Mouse (Mus musculus): Measurements from ENCODE around the gene Lmo7.

Gene Lmo7

DNA sequence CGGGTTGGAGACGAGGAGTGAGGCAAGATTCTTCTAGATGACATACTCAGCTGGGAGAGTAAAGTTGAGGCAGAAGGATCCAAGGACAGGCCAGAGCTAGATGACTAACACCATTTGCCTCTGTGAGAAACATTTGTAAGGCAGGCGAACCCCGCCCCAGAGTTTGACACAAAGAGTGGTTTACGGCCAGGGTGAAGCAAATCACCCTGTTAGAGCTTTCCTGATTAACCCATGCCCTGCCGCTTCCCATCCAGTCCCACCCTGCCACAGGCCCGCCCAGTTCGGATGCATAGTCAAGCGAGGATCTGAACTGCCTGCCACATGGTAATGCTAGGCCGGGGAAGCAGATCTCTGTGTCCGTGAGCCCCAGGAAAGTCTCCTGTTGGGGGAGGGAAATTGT, 51.5 kb downstream of the Lmo7 start:
- DNase-seq: no peak

DNA sequence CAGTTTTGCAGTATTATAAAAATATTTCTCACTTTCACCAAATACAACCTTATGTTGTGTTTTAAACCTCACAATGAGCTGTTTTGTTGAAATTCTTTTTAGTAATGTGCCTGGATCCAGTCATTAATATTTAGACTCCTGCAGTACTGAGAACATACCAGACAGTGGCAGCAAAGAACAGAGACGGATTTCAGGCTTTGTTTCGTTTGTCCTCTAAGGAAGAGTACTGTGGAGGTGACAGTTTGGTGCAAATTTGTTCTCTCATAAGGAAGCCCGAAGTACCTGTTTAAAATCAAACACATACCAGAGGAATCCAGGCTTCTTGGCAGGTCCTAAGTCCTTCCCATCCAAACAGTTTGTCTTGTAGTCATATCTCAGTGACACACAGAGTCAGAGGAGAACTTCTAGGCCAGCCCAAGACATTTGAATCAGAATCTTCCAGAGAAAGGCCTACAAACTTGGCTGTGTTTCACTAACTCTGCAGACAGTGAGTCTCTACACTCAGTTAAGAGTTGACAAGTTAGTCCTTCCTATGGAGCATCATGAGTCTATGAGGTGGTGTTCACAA, 52.3 kb downstream of the Lmo7 start:
- no peak for DNase-seq

DNA sequence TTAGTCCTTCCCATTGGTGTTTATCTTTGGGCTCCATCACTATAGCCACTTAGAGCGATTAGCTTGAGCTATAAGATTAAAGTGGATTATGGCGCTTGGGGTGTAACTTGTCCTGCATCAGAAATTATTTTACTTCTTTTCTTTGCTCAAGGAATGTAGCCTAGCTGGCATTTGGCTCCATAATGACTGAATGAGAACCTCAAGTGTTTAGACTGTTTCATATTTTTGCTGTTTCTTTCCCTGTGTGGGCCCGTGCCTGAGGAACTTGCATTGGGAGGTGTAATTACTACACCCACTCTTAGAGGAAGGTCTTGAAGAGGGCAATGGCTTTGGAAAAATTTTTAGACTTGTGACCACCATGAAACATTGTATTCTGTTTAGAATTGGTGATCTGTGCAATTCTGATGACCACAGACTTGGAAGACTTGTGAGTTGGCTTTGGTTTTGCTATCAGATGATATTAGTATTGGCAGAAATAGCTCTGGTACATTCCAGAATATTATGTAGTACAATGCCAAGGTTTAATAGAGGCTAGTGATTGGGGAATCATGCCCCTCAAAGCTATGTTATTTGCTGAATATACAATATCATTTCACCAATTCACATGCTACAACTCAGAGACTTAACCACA, 54.7 kb downstream of the Lmo7 start:
- no peak for DNase-seq

DNA sequence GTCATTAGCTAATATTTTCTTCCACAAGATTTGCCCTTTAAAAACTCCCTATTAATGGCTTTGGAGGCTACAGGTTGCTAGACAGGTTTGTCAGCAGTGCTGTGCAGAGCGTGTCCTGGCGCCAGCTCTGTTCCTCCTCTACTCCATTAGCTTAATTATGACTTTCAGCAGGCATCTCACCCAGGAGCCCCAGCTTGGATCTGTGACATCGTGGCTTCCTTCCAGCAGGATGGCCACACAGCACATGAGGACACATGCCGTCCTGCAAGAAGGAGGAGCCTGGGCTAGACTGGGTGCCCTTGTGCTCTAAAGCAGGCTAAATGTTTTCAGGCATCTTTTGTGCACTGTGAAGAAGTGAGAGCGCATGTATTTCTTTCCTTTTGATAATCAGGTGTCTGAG, 58.1 kb downstream of the Lmo7 start:
- DNase-seq: peak; percentile 3

DNA sequence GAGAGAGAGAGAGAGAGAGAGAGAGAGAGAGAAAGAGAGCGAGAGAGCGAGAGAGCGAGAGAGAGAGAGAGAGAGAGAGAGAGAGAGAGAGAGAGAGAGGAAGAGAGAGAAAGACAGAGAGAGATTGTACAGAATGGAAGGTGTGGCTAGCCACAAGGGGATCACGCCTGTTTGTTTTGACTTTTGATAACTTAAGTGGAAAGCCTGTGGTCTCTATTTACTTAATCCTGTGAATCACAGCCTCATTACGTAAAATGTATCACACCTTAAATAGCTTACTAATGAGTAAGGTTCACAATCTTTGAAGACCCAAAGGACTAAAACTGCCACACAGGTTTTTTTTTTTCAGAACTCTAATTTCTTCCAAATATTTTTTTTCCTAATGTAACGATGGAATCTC, 58.7 kb downstream of the Lmo7 start:
- no peak for DNase-seq

DNA sequence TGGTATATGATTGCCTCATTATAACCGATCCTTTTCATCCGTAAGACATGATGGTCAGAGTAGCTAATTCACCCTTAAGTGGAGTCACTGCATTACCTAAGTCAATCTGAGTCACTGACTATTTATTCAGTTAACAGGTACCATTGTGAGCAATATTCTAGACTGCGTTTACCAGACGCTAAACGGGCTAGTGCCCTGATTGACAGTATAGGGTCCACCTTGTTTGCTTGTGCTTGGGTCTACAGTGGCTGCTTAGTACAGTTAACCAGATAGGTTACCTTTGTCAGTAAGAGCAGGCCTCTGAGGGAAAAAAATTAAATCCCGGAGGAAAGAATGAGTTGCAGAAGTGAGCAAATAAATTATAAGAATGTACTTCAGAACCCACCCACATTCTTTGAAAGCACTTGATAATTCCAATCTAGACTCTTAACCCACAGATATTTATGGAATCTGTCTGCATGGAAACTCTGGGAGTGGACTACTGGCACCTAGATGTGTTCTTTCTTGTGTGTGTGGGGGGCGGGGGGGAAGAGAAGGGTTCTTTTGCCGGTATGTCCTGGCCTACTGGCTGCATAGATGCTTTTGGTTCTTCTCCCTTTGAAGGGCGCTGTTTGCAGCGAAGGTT, 64.9 kb downstream of the Lmo7 start:
- DNase-seq: no peak

DNA sequence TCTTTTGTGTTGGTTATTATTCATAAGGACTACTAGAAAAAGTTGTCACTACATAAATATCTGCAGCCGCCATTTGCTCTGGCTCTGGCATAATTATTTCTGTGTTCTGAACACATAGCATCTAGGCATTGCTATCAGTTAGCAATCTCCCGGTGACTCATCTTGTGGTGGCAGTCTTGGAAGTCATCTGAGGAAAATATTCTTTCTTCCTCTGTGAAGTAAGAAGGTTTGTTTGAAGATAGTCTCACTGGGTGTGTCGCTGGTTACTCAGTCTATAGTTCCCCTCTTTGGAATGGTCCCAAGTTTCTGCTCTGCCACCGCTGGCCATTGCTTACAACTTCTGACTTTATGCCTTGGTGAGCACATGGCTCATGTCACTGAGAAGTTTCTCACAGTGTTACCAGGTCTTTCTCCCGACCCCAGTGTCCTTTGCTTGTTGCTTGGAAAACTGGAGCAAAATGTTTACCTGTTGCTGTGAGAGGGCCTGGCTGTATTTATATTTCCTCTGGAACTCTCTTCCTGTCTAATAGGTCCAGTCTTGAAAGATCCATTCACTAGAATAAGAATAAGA, 68.3 kb downstream of the Lmo7 start:
- DNase-seq: no peak

DNA sequence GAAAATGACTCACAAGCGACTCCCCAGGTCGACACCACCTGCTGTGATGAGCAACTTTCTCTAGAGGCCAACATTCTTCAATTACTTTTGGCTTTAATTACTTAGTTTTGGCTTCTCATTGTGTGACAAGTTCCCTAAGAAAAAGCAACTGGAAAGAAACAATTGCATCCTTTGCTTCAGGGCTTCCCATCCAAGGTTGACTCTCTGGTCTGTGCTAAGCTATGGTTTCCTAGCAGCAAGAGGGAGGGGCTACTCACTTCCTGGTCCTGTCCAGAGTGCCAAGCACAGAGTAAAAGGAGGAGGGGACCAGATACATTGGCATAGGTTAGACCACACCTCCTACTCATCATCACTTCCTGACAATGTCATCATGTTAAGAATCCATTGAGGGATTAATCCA, 69.0 kb downstream of the Lmo7 start:
- DNase-seq: no peak

DNA sequence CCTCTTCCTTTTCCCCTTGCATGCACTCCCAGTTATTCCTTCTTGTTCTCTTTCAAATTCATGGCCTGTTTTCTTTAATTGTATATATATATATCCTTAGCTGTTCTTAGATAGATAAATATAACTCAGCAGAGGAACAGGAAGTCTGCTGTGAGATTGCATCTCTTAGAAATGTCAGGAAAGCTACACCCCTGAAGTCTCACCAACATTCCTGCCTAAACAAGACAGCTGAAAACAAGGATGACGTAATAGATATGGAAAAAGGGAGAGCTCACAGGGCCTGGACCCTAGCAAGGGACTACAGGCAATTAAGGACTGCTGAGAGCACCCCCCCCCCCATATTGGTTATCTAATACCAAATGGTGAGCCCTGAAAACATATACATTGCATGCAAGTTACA, 71.9 kb downstream of the Lmo7 start:
- DNase-seq: no peak

DNA sequence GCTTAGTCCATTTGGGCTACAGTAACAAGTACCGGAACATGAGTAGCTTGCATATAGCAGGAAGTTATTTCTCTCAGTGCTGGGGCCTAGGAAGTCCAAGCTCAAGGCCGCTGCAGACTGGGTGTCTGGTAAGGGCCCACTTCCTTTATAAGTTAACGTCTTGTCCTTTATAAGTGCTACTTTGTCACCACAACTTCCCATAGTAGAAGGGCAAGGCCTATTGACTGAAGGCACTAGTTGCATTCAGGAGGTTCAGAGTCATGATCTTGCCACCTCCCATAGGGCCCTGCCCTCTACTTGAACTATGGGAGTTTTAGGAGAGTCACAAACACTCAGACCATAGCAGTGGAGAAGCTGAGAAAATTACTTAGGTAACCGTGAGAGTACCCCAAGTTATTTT, 74.4 kb downstream of the Lmo7 start:
- DNase-seq: no peak

DNA sequence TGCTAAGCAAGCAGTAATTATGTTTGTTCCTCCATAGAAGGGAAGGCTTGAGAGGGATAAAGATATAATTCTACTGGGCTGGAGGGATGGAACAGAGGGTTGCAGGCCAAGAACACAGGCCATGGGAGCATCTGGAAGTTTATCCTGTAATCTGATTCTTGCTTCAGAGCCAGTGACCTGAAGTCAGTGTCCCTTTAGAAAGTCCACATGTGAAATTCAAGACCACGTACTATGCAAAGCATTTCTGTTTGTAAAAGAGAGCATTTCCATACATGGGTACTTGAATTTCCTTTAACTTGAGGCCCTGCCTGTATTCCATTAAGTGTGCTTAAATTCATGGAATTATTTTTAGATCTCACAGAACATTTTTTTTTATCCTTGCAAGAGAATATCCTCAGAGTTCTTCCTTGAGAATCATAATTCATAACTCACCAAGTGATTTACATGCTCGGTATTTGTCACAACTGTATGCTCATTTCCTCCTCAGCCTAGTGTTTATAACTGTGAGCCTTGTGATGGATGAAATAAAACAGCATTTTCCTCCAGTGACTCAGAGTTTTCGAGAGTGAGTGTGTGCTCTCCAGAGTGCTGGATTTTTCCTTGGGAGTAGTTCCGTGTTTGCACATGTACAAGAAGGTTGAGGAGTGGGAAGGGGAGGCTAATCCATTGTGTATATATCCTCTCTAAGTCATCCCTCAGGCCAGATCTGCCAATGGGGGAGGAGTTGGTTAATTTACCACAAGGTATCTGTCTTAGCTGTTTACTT, 75.0 kb downstream of the Lmo7 start:
- DNase-seq: no peak

DNA sequence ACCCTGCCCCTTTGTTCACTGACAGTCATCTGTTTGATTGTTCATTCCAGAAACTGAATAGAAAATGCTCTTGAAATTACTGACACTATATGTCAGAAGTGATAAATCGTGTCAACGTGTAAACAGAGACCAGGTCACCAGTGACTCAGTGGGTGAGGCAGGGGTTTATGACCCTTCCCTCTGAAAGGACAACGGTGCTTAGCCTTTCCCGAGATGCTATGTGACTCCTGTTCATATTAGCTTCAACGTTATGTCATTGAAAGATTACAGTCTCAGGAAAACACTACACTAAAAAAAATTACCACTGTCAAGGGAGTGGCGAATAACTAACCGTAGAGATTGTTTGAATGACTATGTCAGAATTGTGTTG, 75.6 kb downstream of the Lmo7 start:
- no peak for DNase-seq

DNA sequence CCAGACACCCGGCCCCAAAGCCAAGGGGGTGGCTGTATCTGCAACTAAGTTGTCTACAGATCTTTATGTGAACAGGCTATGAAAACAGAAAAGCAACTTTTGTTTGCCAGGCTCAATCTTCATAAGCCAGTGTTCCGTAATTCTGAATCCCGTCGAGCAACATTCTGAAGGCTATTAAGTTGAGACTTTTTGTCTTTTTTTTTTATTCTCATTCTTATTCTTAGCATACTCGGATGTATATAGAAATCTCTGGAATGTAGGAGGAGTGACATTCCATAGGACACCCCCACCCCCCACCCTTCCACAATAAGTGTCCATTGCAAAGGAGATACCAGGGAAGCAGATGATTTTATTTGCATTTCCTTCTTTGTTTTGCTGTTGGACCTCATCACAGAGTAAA, 76.3 kb downstream of the Lmo7 start:
- no peak for DNase-seq

DNA sequence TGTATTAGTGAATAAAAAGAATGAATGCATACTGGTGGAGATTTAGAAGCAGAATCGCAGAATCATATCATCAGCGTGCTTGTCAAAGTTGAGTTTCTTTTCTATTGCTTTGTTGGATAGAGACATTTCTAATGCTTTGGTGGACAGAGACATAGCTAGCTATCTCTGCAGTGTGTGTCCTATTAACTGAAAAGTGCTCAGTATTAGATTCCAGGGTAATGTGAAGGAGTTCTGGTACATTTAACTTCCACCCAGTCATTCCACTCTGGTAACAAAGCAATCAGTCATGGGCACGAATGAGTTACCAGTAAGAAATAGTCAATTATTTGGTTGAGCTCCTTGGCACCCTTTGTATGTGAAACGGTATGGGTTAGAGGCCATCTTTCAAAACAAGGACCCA, 76.8 kb downstream of the Lmo7 start:
- DNase-seq: no peak

DNA sequence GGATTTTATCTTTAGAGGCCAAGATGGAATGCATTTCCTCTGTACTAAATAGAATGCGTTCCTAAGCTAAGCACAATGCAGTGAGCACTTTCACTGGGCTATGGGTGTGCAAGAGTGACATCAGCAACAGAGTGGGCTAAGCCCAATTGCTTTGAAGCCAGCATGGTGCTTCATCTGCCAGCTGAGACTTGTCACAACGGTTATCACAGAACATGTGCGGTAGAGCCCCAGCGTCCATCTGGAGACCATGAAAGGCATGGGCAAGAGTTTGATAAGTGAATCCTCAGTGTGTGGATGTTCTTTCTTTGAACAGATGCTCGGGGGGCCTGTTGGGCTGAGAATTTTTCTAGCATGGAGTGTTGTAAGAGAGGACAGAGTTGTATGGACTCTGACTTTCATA, 86.7 kb downstream of the Lmo7 start:
- DNase-seq: no peak

DNA sequence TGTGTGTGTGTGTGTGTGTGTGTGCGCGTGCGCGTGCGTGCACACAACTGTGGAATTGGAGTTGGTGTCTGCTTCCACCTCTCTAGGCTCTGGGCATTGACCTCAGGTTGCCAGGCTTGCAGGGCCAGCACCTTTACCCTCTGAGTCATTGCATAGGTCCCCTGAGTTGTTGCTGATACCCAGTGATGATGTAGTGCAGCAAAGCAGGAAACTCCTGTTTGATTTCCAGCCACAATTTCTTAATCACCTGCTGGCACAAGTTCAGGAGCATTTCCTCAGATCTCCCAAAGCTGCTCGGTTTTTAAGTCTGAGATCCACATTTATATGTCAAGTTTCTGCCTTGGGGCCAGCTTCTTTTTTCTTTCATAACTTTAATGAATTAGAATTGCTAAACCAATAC, 92.6 kb downstream of the Lmo7 start:
- DNase-seq: no peak

DNA sequence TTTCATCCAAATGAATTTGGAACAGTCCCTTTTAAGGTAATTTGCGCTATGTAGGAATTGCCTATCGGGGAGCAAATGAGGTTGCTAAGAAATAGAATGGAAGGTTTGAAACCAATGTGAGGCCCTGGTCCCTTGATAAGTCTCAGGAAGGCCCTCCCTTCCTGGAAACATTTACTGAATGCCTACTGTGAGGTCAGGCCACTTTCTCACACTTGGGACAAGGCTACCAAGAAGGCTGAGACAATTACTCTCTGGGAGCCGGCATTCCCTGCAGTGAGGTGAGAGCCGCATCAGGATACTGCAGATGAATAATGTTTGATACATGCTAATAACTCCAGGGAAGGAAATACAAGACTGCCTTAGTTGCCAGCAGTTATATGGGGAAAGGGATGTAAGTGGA, 93.1 kb downstream of the Lmo7 start:
- no peak for DNase-seq

DNA sequence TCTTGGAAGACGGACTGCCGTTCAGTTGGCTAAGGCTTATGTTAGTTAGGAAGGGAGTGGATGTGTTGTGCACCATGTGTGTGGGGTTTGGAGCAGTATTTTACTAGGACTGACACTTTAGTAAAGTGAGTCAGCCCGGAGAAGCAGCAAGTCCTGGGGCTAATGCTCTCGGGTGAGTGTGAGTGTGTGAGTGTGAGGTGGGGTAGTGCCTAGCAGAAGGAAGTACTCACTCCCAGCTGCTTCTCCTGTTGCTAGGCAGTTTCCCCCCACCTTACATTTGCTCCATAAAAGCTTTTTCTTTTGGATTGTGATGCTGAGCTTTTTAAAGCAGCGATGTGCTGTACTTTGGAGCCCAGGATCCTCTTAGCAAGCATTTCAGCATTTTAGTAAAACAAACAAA, 99.9 kb downstream of the Lmo7 start:
- no peak for DNase-seq

DNA sequence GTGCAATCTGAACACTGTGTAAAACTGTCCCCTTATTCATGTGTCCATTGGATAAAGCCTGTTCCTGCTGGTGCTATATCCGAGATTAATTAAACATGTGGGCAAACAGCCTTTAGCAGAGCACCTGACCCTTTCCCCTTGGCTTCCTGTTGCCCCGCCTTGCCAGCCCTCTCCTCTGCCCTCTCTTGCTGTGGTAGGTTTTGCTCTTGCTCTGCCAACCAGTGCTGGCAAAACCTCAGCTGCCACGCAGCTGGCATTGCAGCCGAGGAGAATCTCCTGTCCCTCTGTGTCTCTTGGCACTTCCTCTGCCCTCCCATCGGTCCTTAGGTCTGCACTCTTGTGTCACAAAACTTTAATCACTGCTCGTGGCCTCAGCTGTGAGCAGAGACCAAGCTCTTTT, 100.4 kb downstream of the Lmo7 start:
- no peak for DNase-seq

DNA sequence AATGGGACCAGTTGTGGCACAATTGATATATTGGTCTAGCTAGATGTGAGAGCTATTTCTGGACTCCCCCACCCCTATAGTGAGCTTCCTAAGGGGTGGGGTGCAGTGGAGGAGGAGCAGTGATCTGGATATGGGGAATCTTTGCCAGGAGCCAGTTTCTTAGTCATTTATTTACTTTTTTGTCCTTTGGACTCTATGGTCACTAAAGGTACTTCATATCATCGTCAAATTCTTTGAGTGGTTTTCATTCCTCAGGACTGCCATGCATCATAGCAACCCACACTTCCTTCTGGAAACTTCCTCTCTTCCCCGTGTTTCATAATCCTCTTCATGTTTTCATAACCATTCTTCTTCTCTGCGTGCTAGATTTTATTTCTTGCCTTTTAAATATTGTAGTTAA, 104.4 kb downstream of the Lmo7 start:
- no peak for DNase-seq

DNA sequence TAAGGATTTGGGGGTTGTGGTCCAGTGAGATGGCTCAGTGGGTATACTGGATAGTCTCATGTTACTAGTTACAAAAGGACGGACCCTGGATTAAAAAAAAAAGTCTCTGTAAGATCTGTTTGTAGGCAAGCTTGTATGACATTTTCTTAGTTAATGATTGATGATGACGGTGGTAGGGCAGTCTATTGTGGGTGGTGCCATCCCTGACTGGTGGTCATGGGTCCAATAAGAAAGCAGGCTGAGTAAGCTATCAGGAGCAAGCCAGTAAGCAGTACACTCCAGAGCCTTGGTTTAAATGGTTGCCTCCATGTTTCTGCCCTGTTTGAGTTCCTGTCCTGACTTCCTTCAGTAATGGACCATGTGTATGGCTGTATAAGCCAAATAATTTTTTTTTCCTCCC, 106.6 kb downstream of the Lmo7 start:
- DNase-seq: no peak

DNA sequence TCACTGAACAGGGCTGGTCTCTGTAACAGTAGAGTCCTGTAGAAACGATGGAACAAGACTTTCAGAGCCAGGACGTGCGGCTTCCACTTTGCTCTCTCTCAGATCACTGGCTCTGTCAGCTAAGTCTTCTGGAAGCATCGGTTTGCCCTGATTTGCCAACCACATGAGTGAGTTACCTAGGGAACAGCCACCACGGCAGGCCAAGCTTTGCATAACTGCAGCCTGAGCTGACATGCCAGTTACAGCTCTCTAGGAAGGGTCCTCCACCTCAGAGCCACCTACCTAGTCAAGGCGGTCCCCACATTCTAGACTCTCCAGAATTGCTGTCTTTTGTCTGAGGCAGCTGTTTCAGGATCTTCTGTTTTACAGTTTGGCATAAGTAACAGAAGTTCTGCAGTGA, 107.4 kb downstream of the Lmo7 start:
- no peak for DNase-seq

DNA sequence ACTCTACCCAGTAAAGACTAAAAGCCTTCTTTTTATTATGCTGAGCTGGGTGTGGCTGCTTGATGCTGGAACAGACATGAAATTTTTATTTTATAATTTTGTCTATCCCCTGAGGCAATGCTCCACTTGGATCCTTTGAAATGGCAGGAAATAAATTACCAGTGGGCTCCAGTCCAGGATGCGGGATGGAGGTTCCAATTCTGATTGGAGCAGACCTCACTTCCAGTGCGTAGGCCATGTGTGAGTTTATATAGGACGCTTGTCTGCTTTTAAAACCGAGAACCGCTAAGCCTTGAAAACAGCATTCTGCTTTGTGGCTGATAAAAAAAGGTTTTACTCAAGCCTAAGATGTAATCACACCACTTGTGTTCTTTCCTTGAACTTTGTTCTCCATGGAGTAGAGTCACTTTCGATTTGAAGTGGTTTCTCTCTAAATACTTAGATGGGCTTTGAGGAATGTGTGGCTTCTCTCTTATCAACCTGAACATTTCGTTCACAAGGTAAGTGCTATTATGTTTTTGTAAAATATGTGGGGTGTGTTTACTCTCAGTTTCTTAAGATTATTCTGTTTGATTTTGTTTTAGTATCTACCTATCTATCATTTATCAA, 108.6 kb downstream of the Lmo7 start:
- DNase-seq: no peak
